Mouse (Mus musculus) embryonic facial prominence, embryonic 14.5 days (tissue): ENCODE results near the gene Cxcl10. TPM values are rescaled to one million over a fixed set of nuclear protein-coding genes. Genes with fewer than 3 reads are reported as not detected.

ENCODE experiments used
- ATAC-seq: fragments of 200-750 bp; cut with Nextera tagmentation; 2 replicates; pipeline ENCODE4 v1.8.0; 2017; ENCODE audit warnings: low read depth, moderate number of reproducible peaks, moderate TSS enrichment
- DNase-seq: peaks from one replicate; pipeline ENCODE4 v3.0.0-alpha.2; 2015; ENCODE audit warnings: low spot score
- H3K27ac ChIP-seq: fragments of 300-500 bp; sonication (generic); replicated peaks from 2 replicates; pipeline ENCODE4 v1.5.1; 2014; ENCODE audit warnings: low read depth, mild to moderate bottlenecking, low read length, moderate library complexity
- H3K27me3 ChIP-seq: fragments of 300-500 bp; sonication (generic); replicated peaks from 2 replicates; pipeline ENCODE4 v1.6.1; 2014; ENCODE audit warnings: low read length; ENCODE audit not compliant: control insufficient read depth, insufficient read depth
- H3K36me3 ChIP-seq: fragments of 300-500 bp; sonication (generic); 2 replicates; pipeline ENCODE4 v1.6.1; 2014; ENCODE audit warnings: low read length, mixed read lengths; ENCODE audit not compliant: control insufficient read depth, insufficient read depth
- H3K4me1 ChIP-seq: fragments of 300-500 bp; sonication (generic); 2 replicates; pipeline ENCODE4 v1.6.1; 2014; ENCODE audit warnings: antibody characterized with exemption, low read length; ENCODE audit not compliant: control insufficient read depth, insufficient read depth
- H3K4me2 ChIP-seq: fragments of 300-500 bp; sonication (generic); 2 replicates; pipeline ENCODE4 v1.6.1; 2014; ENCODE audit warnings: low read depth, mild to moderate bottlenecking, low read length, moderate library complexity, mixed read lengths
- H3K4me3 ChIP-seq: fragments of 300-500 bp; sonication (generic); 2 replicates; pipeline ENCODE4 v1.5.1; 2014; ENCODE audit warnings: low read depth, mild to moderate bottlenecking, low read length
- H3K9ac ChIP-seq: fragments of 300-500 bp; sonication (generic); 2 replicates; pipeline ENCODE4 v1.6.1; 2014; ENCODE audit warnings: low read depth, mild to moderate bottlenecking, low read length, moderate library complexity, mixed read lengths
- H3K9me3 ChIP-seq: fragments of 300-500 bp; sonication (generic); 2 replicates; pipeline ENCODE4 v1.6.1; 2016; ENCODE audit warnings: low read length; ENCODE audit not compliant: control insufficient read depth
- WGBS: fragments of 180-500 bp; shearing (Covaris S2); extraction: QIAGEN DNeasy Blood & Tissue Kit; methylation state at CpG from one replicate; pipeline ENCODE4 v1.1.7; 2014; 5-methylcytosine and 5-hydroxymethylcytosine counted together
- polyA plus RNA-seq: library from polyadenylated mRNA; unstranded; fragments of >200 nt; fragmentation: Nextera tagmentation; extraction: Ambion mirVana; gene quantifications from 2 replicates; pipeline ENCODE4 v1.2.1, GENCODE M21; 2014

Gene Cxcl10
- polyA plus RNA-seq, result 0.89 and 1.9 TPM in 2 replicates

DNA sequence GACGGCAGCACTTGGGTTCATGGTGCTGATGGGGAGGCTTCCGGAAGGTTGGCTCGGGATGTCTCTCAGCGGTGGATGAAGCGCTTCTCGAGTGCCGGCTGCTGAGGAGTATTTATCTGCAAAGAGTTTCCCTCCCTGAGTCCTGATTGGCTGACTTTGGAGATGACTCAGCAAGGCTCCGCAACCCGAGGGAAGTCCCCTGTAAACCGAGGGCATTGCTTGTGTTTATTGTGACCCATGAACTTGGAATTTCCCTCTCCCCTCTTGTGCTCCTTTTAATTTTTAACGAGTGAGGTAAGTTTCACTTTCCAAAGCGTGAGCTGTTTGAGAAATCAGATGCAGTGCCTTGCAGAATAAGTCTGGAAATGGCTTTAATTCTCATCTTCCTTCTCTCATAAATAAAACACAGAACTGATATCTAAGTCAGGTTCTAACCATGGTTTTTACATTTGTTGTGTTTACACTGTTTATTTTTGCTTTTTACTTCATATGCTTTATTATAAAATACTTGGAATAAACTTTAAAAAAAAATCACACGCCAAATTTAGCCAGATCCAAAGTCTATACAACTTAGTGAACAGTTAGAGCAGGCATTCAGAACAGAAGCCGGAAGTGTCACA is at the start of gene Cxcl10:
Gene Cxcl10 (minus strand): TSS at position 96 of the 620 bp plus-strand sequence.
- H3K4me2 ChIP-seq, result peak within 1 kb of the TSS; percentile 52
- no peak within 1 kb of the TSS for H3K9ac ChIP-seq
- H3K4me3 ChIP-seq, result peak within 1 kb of the TSS; percentile 28
- WGBS, result 20% methylated on average over 14 of the region's 14 CpGs
- no peaks in the 10 kb centered on the region for H3K9me3 ChIP-seq
- H3K27me3 ChIP-seq, result peaks cover 4% of the 10 kb centered on the region; the same call in 1 of the 2 replicates
- 0 out of 2 replicates have a peak, but pooled peaks have one; percentile 41 for ATAC-seq
- peak; percentile 65 for DNase-seq
- no peaks in the 10 kb centered on the region for H3K36me3 ChIP-seq
- H3K27ac ChIP-seq, result no peak within 1 kb of the TSS
- H3K4me1 ChIP-seq, result no peaks in the 10 kb centered on the region

DNA sequence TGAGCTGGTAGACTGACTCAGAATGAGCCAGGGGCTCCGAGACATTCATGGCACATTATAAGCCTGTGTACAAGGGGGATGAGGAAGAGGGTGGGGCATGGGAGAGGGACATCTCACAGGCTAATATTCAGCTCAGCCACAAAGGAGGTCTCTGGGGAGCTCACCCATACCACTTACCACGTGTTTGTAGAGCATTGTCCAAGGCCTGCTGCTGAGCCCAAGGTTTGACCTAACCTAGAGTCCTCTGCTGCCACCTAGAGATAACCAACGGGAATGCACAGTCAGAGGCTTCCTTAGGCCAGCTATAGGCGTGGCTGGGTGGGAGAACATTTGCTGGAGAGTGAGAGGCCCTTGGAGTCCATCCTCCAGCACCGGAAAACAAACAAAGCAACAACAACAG is 49.5 kb upstream of the Cxcl10 start:
- no peaks in the 10 kb centered on the region for H3K36me3 ChIP-seq
- ATAC-seq, result peak; percentile 84
- WGBS, result 24% methylated on average over 5 of the region's 5 CpGs
- H3K4me2 ChIP-seq, result no peak overlapping the region
- H3K27ac ChIP-seq, result no peak overlapping the region
- peaks cover 10% of the 10 kb centered on the region for H3K27me3 ChIP-seq
- no peak overlapping the region for H3K4me3 ChIP-seq
- DNase-seq, result peak; percentile 89
- H3K9me3 ChIP-seq, result no peaks in the 10 kb centered on the region
- H3K4me1 ChIP-seq, result no peaks in the 10 kb centered on the region
- no peak overlapping the region for H3K9ac ChIP-seq

- no peak overlapping the region for H3K9ac ChIP-seq
Observed at GRCm38 (mm10) chr5:92396476-92396875, 47.8 kb upstream of the Cxcl10 start.

DNA sequence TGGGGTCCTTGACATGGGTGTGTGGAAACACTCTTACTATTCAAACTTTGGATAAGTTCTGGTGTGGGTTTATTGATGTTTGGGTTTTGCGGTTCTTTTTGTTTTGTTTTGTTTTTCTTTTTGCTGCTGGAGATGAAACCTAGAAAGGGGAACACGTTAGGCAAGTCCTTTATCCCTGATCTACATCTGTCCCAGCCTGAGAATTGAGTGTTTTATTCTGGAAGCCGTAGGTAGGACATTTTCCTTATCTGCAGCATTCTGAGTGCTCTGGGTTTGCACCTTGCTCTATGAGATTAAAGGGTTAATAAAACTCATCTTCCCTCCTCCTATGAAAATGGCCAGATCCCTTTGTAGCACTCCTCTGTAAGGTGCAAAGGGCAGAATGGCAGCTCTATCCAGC is 47.1 kb upstream of the Cxcl10 start:
- WGBS, result 86% methylated on average over 3 of the region's 3 CpGs

More at GRCm38 (mm10) chr5:92396476-92396875, 47.8 kb upstream of the Cxcl10 start:
- Histone ChIP-seq H3K27ac (no peak overlapping the region), H3K9me3 (no peaks in the 10 kb centered on the region), H3K4me3 (no peak overlapping the region), H3K27me3 (peaks cover 24% of the 10 kb centered on the region), H3K4me2 (no peak overlapping the region), H3K4me1 (no peaks in the 10 kb centered on the region), H3K36me3 (no peaks in the 10 kb centered on the region)
- ATAC-seq (no peak), DNase-seq (no peak)
- WGBS, result 75% methylated on average over 6 of the region's 6 CpGs

GRCm38 (mm10) chr5:92393863-92394262 is 45.2 kb upstream of the Cxcl10 start:
- no peak overlapping the region for H3K27ac ChIP-seq
- no peak overlapping the region for H3K4me3 ChIP-seq
- H3K36me3 ChIP-seq, result no peaks in the 10 kb centered on the region
- ATAC-seq, result no peak
- H3K4me2 ChIP-seq, result no peak overlapping the region
- no peak overlapping the region for H3K9ac ChIP-seq
- no peaks in the 10 kb centered on the region for H3K4me1 ChIP-seq
- H3K27me3 ChIP-seq, result peaks cover 33% of the 10 kb centered on the region
- no peak for DNase-seq
- WGBS, result 59% methylated on average over 10 of the region's 10 CpGs
- H3K9me3 ChIP-seq, result no peaks in the 10 kb centered on the region

More for the DNA sequence above, 47.1 kb upstream of the Cxcl10 start:
- Histone ChIP-seq H3K9ac (no peak overlapping the region), H3K9me3 (no peaks in the 10 kb centered on the region), H3K4me2 (no peak overlapping the region), H3K36me3 (no peaks in the 10 kb centered on the region), H3K27ac (no peak overlapping the region), H3K4me1 (no peaks in the 10 kb centered on the region), H3K4me3 (no peak overlapping the region), H3K27me3 (peaks cover 32% of the 10 kb centered on the region)
- ATAC-seq (no peak), DNase-seq (no peak)

DNA sequence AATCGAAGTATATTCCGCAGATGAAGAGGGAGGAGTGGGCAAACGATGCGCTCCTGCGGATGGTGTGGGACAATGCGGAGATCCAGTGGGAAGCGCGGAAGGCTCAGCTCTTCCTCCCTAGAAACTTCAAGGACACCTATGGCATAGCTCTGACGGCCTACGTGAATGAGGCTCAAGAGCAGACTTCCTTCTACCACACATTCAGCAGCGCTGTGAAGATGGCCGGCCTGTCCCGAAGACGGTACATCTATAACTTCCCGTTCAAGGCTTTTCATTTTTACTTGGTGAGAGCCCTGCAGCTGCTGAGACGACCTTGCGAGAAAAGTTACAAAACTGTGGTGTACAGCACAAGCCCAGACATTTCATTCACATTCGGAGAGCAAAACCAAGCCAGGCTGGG is 43.9 kb upstream of the Cxcl10 start:
- H3K36me3 ChIP-seq, result no peaks in the 10 kb centered on the region
- no peak overlapping the region for H3K27ac ChIP-seq
- 47% methylated on average over 18 of the region's 18 CpGs for WGBS
- H3K4me3 ChIP-seq, result peak overlapping the region; percentile 25
- DNase-seq (no peak), ATAC-seq (no peak)
- no peak overlapping the region for H3K9ac ChIP-seq
- H3K4me2 ChIP-seq, result peak overlapping the region; percentile 48
- H3K9me3 ChIP-seq, result no peaks in the 10 kb centered on the region
- H3K4me1 ChIP-seq, result no peaks in the 10 kb centered on the region
- peaks cover 33% of the 10 kb centered on the region for H3K27me3 ChIP-seq

DNA sequence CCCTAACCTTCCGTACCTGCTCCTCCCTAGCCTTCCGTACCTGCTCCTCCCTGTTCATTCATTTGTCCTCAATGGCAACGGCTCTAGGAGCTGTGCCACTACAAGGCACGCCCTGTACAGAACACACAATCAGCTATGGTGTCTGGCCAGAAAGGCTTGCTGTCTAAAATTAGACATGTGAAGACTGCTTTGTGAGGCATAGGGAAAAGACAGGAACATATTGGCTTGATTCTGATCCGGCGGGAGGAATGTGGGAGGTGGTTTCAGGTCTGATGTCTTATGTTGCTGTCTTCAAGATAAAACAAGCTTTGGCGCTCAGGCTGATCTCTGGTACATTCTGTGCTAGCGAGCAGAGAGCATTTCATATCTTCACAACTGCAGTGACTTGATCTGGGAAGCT is 41.9 kb upstream of the Cxcl10 start:
- H3K36me3 ChIP-seq, result no peaks in the 10 kb centered on the region
- no peak overlapping the region for H3K27ac ChIP-seq
- no peak overlapping the region for H3K4me3 ChIP-seq
- no peaks in the 10 kb centered on the region for H3K4me1 ChIP-seq
- no peaks in the 10 kb centered on the region for H3K9me3 ChIP-seq
- ATAC-seq (no peak), DNase-seq (no peak)
- H3K4me2 ChIP-seq, result no peak overlapping the region
- H3K9ac ChIP-seq, result no peak overlapping the region
- WGBS, result 63% methylated on average over 8 of the region's 8 CpGs
- peaks cover 33% of the 10 kb centered on the region for H3K27me3 ChIP-seq

GRCm38 (mm10) chr5:92389977-92390376 is 41.3 kb upstream of the Cxcl10 start:
- ATAC-seq (no peak), DNase-seq (no peak)
- no peaks in the 10 kb centered on the region for H3K36me3 ChIP-seq
- H3K4me1 ChIP-seq, result no peaks in the 10 kb centered on the region
- no peaks in the 10 kb centered on the region for H3K9me3 ChIP-seq
- WGBS, result 80% methylated on average over 2 of the region's 2 CpGs
- no peak overlapping the region for H3K4me3 ChIP-seq
- H3K9ac ChIP-seq, result no peak overlapping the region
- H3K4me2 ChIP-seq, result no peak overlapping the region
- no peak overlapping the region for H3K27ac ChIP-seq
- H3K27me3 ChIP-seq, result peaks cover 33% of the 10 kb centered on the region

- H3K4me3 ChIP-seq, result no peak overlapping the region
- H3K27ac ChIP-seq, result no peak overlapping the region
- 65% methylated on average over 11 of the region's 11 CpGs for WGBS
- no peaks in the 10 kb centered on the region for H3K9me3 ChIP-seq
- DNase-seq, result no peak
- peaks cover 18% of the 10 kb centered on the region for H3K27me3 ChIP-seq
- no peaks in the 10 kb centered on the region for H3K4me1 ChIP-seq
- no peak for ATAC-seq
- H3K9ac ChIP-seq, result no peak overlapping the region
- no peak overlapping the region for H3K4me2 ChIP-seq
- H3K36me3 ChIP-seq, result no peaks in the 10 kb centered on the region
Observed at GRCm38 (mm10) chr5:92387433-92387832, 38.7 kb upstream of the Cxcl10 start.
